Mouse (Mus musculus): ENCODE data around the gene Ezh1.
A peak's percentile ranks its signal among the peaks of the same experiment; 100 is the strongest.

DNA sequence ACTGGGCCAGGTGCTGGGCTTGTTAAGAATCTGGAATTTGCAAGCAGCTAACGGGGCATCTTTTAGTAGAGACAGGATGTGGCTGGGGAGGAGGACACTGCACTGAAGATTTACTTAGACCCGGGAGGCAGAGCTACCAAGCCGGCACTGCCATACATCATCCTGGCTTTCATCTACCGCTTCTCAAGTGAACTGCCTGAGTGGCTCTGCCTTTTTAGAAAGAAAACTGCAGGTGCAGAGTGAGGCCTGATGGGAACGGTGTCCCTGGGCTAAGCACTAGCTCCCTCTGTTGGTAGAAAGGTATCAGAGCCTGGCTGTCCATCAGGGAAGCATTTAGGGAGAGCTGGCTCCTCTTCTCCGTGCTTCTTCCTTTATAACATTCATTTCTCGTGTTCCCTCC lies 25.3 kb downstream of the Ezh1 start:
- no peak for TF ChIP-seq POLR2AphosphoS5 (IDR thresholded peaks at IDR 0.05; ENCODE audit: insufficient replicate concordance, low read depth, low read length)
- TF ChIP-seq CTCF (IDR thresholded peaks at IDR 0.05; ENCODE audit: low read depth, low read length), result peak; percentile 58
- no peak for TF ChIP-seq GATA1 (IDR thresholded peaks at IDR 0.05; ENCODE audit: borderline replicate concordance, low read length)
- TF ChIP-seq TAL1 (conservative IDR thresholded peaks at IDR 0.05; ENCODE audit: low read depth, low read length), result no peak
- no peak for TF ChIP-seq GATA2 (IDR thresholded peaks at IDR 0.05; ENCODE audit: borderline replicate concordance, low read depth, low read length)

Data from G1E (cell line).